Mouse (Mus musculus) olfactory bulb, adult 2 months (tissue): ENCODE results near the gene Syt15.

Source experiments
- CTCF ChIP-seq: fragments of 200-500 bp; IDR thresholded peaks from 2 replicates; pipeline ENCODE4 v1.5.1; 2012; ENCODE audit warnings: low read depth, mild to moderate bottlenecking, low read length, moderate library complexity; ENCODE audit not compliant: insufficient read depth
- POLR2A ChIP-seq: fragments of 200-500 bp; IDR thresholded peaks from 2 replicates; pipeline ENCODE4 v1.6.1; 2012; ENCODE audit warnings: mild to moderate bottlenecking, low read depth, low read length, moderate library complexity; ENCODE audit not compliant: insufficient read depth

DNA sequence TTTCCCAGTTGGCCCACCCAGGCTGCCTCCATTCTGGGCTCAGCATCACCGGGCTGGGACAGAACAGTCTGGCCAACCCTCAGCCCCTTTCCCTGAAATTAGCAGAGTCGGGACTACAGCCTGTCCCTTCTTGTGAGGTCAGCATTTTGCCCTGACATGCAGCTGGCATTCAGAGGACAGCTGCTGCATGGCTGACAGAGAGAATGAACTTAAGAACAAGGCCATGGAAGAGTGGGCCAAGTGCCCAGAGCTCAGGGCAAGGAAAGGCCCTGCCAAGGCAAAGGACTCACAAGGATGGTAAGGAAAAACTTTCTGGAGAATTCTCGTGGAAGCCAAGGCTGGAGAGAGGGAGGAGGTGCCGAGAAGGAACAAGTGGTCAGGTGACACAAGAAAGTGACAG, 22.7 kb upstream of the Syt15 start:
- TF ChIP-seq POLR2A (no peak), CTCF (no peak)
